Mouse (Mus musculus): ENCODE data around the gene Ppp4r4.

DNA sequence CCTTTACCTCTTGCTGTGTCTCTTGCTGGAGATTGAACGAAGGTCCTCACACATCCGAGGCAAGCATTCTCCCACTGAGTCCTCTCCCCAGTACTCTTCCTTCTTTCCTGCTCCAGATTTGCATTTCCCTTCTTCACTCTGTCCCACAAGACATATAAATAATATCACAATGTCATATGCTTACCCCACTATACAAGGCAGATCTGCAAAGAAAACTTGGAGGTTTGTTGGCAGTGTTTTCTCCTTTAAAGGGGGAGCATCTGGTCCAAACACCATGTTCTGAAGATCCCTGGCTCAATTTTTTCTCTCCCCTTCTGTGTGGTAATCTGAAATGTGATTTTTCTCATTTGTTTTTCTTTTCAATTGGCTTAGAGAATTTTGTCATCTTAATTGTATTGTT, 102.3 kb downstream of the Ppp4r4 start:
- TF ChIP-seq CTCF (conservative IDR thresholded peaks at IDR 0.05; ENCODE audit: low read length) (no peak), NANOG (IDR thresholded peaks at IDR 0.05; ENCODE audit: borderline replicate concordance, low read length) (no peak), POU5F1 (IDR thresholded peaks at IDR 0.05; ENCODE audit: borderline replicate concordance, low read length) (no peak)
